Mouse (Mus musculus): Measurements from ENCODE around the gene Tnrc6a. TPM values are rescaled to one million over a fixed set of nuclear protein-coding genes. Genes with fewer than 3 reads are reported as not detected.

Tnrc6a gene
- 90.5 to 102 TPM (median 96.7 TPM) in 4 replicates for total RNA-seq (2023; ENCODE audit: inconsistent age)

DNA sequence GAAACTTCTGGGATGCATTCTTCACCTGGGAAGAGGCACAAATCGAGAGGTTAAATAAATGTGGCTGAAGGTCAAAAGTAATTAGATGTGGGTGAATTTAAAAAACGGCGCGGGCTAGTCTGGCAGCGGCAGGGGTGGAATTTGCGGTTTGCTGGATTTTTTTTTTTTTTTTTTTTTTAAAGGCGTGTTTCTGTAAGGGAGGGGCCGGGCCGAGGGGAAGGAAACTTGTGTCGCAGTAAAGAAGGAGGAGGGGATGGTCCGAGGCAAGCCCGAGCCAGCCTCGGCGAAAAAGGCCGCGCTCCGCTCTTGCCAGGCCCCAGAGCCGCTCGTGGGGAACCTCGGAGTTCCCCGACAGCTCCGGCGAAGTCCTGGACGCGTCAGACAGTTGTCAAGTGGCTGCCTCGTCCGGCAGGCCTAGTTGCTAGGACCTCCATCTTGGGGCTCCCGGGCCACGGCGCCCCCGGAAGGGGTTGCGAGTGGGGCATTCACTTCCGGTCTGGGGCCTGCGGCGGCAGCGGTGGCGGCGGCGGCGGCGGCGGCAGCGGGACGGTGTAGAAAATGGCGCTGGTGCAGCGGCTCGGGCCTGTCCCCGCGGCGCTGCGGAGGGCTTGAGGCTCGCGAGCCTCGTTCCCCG, at the start of gene Tnrc6a:
Gene Tnrc6a (plus strand): TSS at position 221 of the 634 bp plus-strand sequence.

DNA sequence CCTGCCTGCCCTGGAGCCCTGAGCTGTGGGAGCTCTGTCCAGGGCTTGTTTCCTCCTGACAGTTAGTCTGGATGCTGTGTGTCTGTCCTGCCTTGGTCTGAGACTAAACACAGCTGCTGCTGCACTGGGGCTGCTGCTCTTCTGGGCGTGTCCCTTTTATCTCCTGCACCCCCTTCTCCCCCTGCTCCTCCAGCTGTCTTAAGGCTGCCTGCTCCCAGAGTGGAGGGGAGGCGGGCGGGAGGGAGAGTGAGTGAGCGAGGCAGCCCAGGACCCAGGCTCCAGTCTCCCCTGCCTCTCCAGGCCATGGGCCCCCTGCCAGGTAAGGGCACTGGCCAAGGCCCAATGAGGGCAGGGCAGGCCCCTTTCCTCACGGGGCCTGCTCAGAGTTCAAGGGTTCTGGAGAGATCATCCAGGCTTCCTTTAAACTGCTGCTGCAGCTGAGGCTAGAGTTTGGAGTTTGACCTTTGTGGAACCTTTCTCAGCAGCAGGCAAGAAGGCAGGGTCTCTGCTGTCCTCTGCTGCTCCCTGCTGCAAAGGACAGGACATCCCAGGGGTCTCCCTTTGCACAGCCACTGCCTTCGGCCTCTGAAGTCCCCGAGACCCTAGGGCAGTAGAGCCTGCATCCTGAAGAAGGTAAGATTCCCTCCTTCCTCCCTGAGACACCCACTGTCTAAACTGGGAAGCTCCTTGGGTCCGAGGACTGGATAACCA, 90.8 kb downstream of the Tnrc6a start, which contains the start of gene Slc5a11:
Gene Slc5a11 (plus strand): TSS at position 416 of the 711 bp plus-strand sequence.

Other genes with a start within 250 kb of the Tnrc6a start
- gene Rbbp6, start 158.2 kb upstream of the Tnrc6a start, total RNA-seq (2023; ENCODE audit: inconsistent age) = 157 to 170 TPM (median 160 TPM) in 4 replicates
- gene Slc5a11, start 90.9 kb downstream of the Tnrc6a start, total RNA-seq (2023; ENCODE audit: inconsistent age) = not detected in 4 replicates
- gene Lcmt1, start 245.9 kb downstream of the Tnrc6a start, total RNA-seq (2023; ENCODE audit: inconsistent age) = 8.8 to 16.5 TPM (median 10.6 TPM) in 4 replicates
- gene Arhgap17, start 246.0 kb downstream of the Tnrc6a start, total RNA-seq (2023; ENCODE audit: inconsistent age) = 257 to 290 TPM (median 276 TPM) in 4 replicates

Data from B cell, adult (primary cell).